Mouse (Mus musculus): ENCODE results near the gene Gsdma2. TPM values are rescaled to one million over a fixed set of nuclear protein-coding genes. Genes with fewer than 3 reads are reported as not detected.
A peak's percentile ranks its signal among the peaks of the same experiment; 100 is the strongest.
"Not testable (repeated sequence)": the region's sequence is repeated elsewhere in the genome, so short reads cannot be mapped to it uniquely, and the experiment has no call there.

Gene Gsdma2
- polyA plus RNA-seq, 1 experiment from 2014 or later, result not detected

- WGBS, result 9% methylated on average over 3 of the region's 3 CpGs
- no peaks in the 10 kb centered on the region for H3K36me3 ChIP-seq (ENCODE audit: control insufficient read depth, insufficient read depth, low read length)
- no peak overlapping the region for H3K4me2 ChIP-seq (ENCODE audit: low read depth, severe bottlenecking)
- no peaks in the 10 kb centered on the region for H3K9me3 ChIP-seq (ENCODE audit: control insufficient read depth, low read length)
- no peak for DNase-seq (ENCODE audit: low spot score)
- H3K9ac ChIP-seq (ENCODE audit: low read length), result no peak overlapping the region
- H3K27ac ChIP-seq (replicated peaks; ENCODE audit: low read depth, low read length), result no peak overlapping the region
- H3K27me3 ChIP-seq (ENCODE audit: control insufficient read depth, insufficient read depth, low read length), result no peaks in the 10 kb centered on the region
- peaks cover 2% of the 10 kb centered on the region; the same call in 1 of the 2 replicates for H3K4me1 ChIP-seq (ENCODE audit: control insufficient read depth, insufficient read depth, low read length)
- ATAC-seq (ENCODE audit: insufficient number of reproducible peaks, low FRiP score, low TSS enrichment, low read depth), result no peak
- no peak overlapping the region for H3K4me3 ChIP-seq (ENCODE audit: low read depth, low read length)
Measured at GRCm38 (mm10) chr11:98606763-98607162, 39.8 kb upstream of the Gsdma2 start.

GRCm38 (mm10) chr11:98620791-98621190 lies 25.8 kb upstream of the Gsdma2 start:
- ATAC-seq (ENCODE audit: insufficient number of reproducible peaks, low FRiP score, low TSS enrichment, low read depth) (no peak), DNase-seq (ENCODE audit: low spot score) (no peak)
- Histone ChIP-seq H3K9me3 (ENCODE audit: control insufficient read depth, low read length) (no peaks in the 10 kb centered on the region), H3K36me3 (ENCODE audit: control insufficient read depth, insufficient read depth, low read length) (no peaks in the 10 kb centered on the region), H3K4me1 (ENCODE audit: control insufficient read depth, insufficient read depth, low read length) (no peaks in the 10 kb centered on the region), H3K27me3 (ENCODE audit: control insufficient read depth, insufficient read depth, low read length) (no peaks in the 10 kb centered on the region), H3K27ac (replicated peaks; ENCODE audit: low read depth, low read length) (no peak overlapping the region), H3K4me3 (ENCODE audit: low read depth, low read length) (no peak overlapping the region), H3K4me2 (ENCODE audit: low read depth, severe bottlenecking) (no peak overlapping the region), H3K9ac (ENCODE audit: low read length) (no peak overlapping the region)
- 96% methylated on average over 13 of the region's 13 CpGs for WGBS

GRCm38 (mm10) chr11:98623981-98624380 lies 22.6 kb upstream of the Gsdma2 start:
- not testable (repeated sequence) for H3K4me3 ChIP-seq (ENCODE audit: low read depth, low read length); H3K27ac ChIP-seq (replicated peaks; ENCODE audit: low read depth, low read length); H3K4me1 ChIP-seq (ENCODE audit: control insufficient read depth, insufficient read depth, low read length); H3K9me3 ChIP-seq (ENCODE audit: control insufficient read depth, low read length); ATAC-seq (ENCODE audit: insufficient number of reproducible peaks, low FRiP score, low TSS enrichment, low read depth); DNase-seq (ENCODE audit: low spot score); H3K27me3 ChIP-seq (ENCODE audit: control insufficient read depth, insufficient read depth, low read length); H3K9ac ChIP-seq (ENCODE audit: low read length); H3K4me2 ChIP-seq (ENCODE audit: low read depth, severe bottlenecking); H3K36me3 ChIP-seq (ENCODE audit: control insufficient read depth, insufficient read depth, low read length)
- WGBS, result 76% methylated on average over 6 of the region's 6 CpGs

- H3K36me3 ChIP-seq (ENCODE audit: control insufficient read depth, insufficient read depth, low read length); H3K27ac ChIP-seq (replicated peaks; ENCODE audit: low read depth, low read length); H3K4me1 ChIP-seq (ENCODE audit: control insufficient read depth, insufficient read depth, low read length); DNase-seq (ENCODE audit: low spot score); H3K4me2 ChIP-seq (ENCODE audit: low read depth, severe bottlenecking); H3K9me3 ChIP-seq (ENCODE audit: control insufficient read depth, low read length); H3K4me3 ChIP-seq (ENCODE audit: low read depth, low read length); H3K27me3 ChIP-seq (ENCODE audit: control insufficient read depth, insufficient read depth, low read length); H3K9ac ChIP-seq (ENCODE audit: low read length); ATAC-seq (ENCODE audit: insufficient number of reproducible peaks, low FRiP score, low TSS enrichment, low read depth): not testable (repeated sequence)
- WGBS, result 94% methylated on average over 2 of the region's 2 CpGs
Measured at GRCm38 (mm10) chr11:98624381-98624780, 22.2 kb upstream of the Gsdma2 start.

GRCm38 (mm10) chr11:98625611-98626410 lies 20.7 kb upstream of the Gsdma2 start, which contains the start of the genes Gm12355 and Gsdma3:
Gm12355 (minus strand) TSS chr11:98625661.
Gsdma3 (plus strand) TSS chr11:98626360.
- H3K27ac ChIP-seq (replicated peaks; ENCODE audit: low read depth, low read length), result no peak within 1 kb of the TSS
- H3K4me3 ChIP-seq (ENCODE audit: low read depth, low read length), result no peak within 1 kb of the TSS
- H3K9me3 ChIP-seq (ENCODE audit: control insufficient read depth, low read length), result no peaks in the 10 kb centered on the region
- no peak for ATAC-seq (ENCODE audit: insufficient number of reproducible peaks, low FRiP score, low TSS enrichment, low read depth)
- no peaks in the 10 kb centered on the region for H3K4me1 ChIP-seq (ENCODE audit: control insufficient read depth, insufficient read depth, low read length)
- WGBS, result 91% methylated on average over 10 of the region's 10 CpGs
- no peaks in the 10 kb centered on the region for H3K36me3 ChIP-seq (ENCODE audit: control insufficient read depth, insufficient read depth, low read length)
- DNase-seq (ENCODE audit: low spot score), result no peak
- no peak within 1 kb of the TSS for H3K9ac ChIP-seq (ENCODE audit: low read length)
- no peaks in the 10 kb centered on the region for H3K27me3 ChIP-seq (ENCODE audit: control insufficient read depth, insufficient read depth, low read length)
- no peak within 1 kb of the TSS for H3K4me2 ChIP-seq (ENCODE audit: low read depth, severe bottlenecking)

GRCm38 (mm10) chr11:98628706-98629105 lies 17.9 kb upstream of the Gsdma2 start:
- DNase-seq (ENCODE audit: low spot score) (no peak), ATAC-seq (ENCODE audit: insufficient number of reproducible peaks, low FRiP score, low TSS enrichment, low read depth) (no peak)
- Histone ChIP-seq H3K9ac (ENCODE audit: low read length) (no peak overlapping the region), H3K27me3 (ENCODE audit: control insufficient read depth, insufficient read depth, low read length) (no peaks in the 10 kb centered on the region), H3K36me3 (ENCODE audit: control insufficient read depth, insufficient read depth, low read length) (no peaks in the 10 kb centered on the region), H3K4me3 (ENCODE audit: low read depth, low read length) (no peak overlapping the region), H3K4me2 (ENCODE audit: low read depth, severe bottlenecking) (no peak overlapping the region), H3K4me1 (ENCODE audit: control insufficient read depth, insufficient read depth, low read length) (no peaks in the 10 kb centered on the region), H3K27ac (replicated peaks; ENCODE audit: low read depth, low read length) (no peak overlapping the region), H3K9me3 (ENCODE audit: control insufficient read depth, low read length) (no peaks in the 10 kb centered on the region)
- WGBS, result 92% methylated on average over 3 of the region's 3 CpGs

- 91% methylated on average over 5 of the region's 5 CpGs for WGBS
- H3K4me3 ChIP-seq (ENCODE audit: low read depth, low read length), result no peak overlapping the region
- ATAC-seq (ENCODE audit: insufficient number of reproducible peaks, low FRiP score, low TSS enrichment, low read depth) (no peak), DNase-seq (ENCODE audit: low spot score) (no peak)
- H3K27ac ChIP-seq (replicated peaks; ENCODE audit: low read depth, low read length), result no peak overlapping the region
- no peaks in the 10 kb centered on the region for H3K4me1 ChIP-seq (ENCODE audit: control insufficient read depth, insufficient read depth, low read length)
- no peak overlapping the region for H3K4me2 ChIP-seq (ENCODE audit: low read depth, severe bottlenecking)
- no peak overlapping the region for H3K9ac ChIP-seq (ENCODE audit: low read length)
- H3K27me3 ChIP-seq (ENCODE audit: control insufficient read depth, insufficient read depth, low read length), result no peaks in the 10 kb centered on the region
- H3K9me3 ChIP-seq (ENCODE audit: control insufficient read depth, low read length), result no peaks in the 10 kb centered on the region
- no peaks in the 10 kb centered on the region for H3K36me3 ChIP-seq (ENCODE audit: control insufficient read depth, insufficient read depth, low read length)
Measured at GRCm38 (mm10) chr11:98630646-98631045, 15.9 kb upstream of the Gsdma2 start.

GRCm38 (mm10) chr11:98635312-98635970 lies 11.1 kb upstream of the Gsdma2 start:
- peak; percentile 38 for DNase-seq (ENCODE audit: low spot score)
- not testable (repeated sequence) for H3K4me2 ChIP-seq (ENCODE audit: low read depth, severe bottlenecking); H3K27ac ChIP-seq (replicated peaks; ENCODE audit: low read depth, low read length); H3K9ac ChIP-seq (ENCODE audit: low read length); H3K4me3 ChIP-seq (ENCODE audit: low read depth, low read length); H3K9me3 ChIP-seq (ENCODE audit: control insufficient read depth, low read length); H3K36me3 ChIP-seq (ENCODE audit: control insufficient read depth, insufficient read depth, low read length); ATAC-seq (ENCODE audit: insufficient number of reproducible peaks, low FRiP score, low TSS enrichment, low read depth); H3K27me3 ChIP-seq (ENCODE audit: control insufficient read depth, insufficient read depth, low read length); H3K4me1 ChIP-seq (ENCODE audit: control insufficient read depth, insufficient read depth, low read length)
- WGBS, result 36% methylated on average over 10 of the region's 10 CpGs
